Mouse (Mus musculus) ovary, postnatal 36 days (tissue): ENCODE data around the gene Tmprss11f.
"Not testable (repeated sequence)": the region's sequence is repeated elsewhere in the genome, so short reads cannot be mapped to it uniquely, and the experiment has no call there.

Source experiments
- DNase-seq: peaks from one replicate; pipeline ENCODE4 v3.0.0; 2022; ENCODE audit warnings: low spot score, mixed read lengths

Gene Tmprss11f

GRCm38 (mm10) chr5:86632324-86632723 is at the start of gene Tmprss11f:
Tmprss11f (minus strand) TSS chr5:86632424.
- DNase-seq, result no peak

GRCm38 (mm10) chr5:86676262-86676661 is 44.0 kb upstream of the Tmprss11f start, which contains the start of gene Tmprss11b:
Tmprss11b (minus strand) TSS chr5:86676362.
- no peak for DNase-seq

GRCm38 (mm10) chr5:86649185-86649584 is 17.0 kb upstream of the Tmprss11f start:
- DNase-seq, result not testable (repeated sequence)

GRCm38 (mm10) chr5:86640795-86641194 is 8.6 kb upstream of the Tmprss11f start:
- DNase-seq, result no peak

- DNase-seq, result no peak
These were observed 1.5 kb downstream of the Tmprss11f start for GRCm38 (mm10) chr5:86630700-86631099.

- DNase-seq, result no peak
These were observed 10.4 kb downstream of the Tmprss11f start for GRCm38 (mm10) chr5:86621778-86622177.

- DNase-seq, result no peak
These were observed 46.3 kb downstream of the Tmprss11f start for GRCm38 (mm10) chr5:86585896-86586295.

- no peak for DNase-seq
These were observed 49.6 kb downstream of the Tmprss11f start for GRCm38 (mm10) chr5:86582618-86583017.

- no peak for DNase-seq
These were observed 50.2 kb downstream of the Tmprss11f start for GRCm38 (mm10) chr5:86581998-86582397.

- DNase-seq, result not testable (repeated sequence)
These were observed 53.5 kb downstream of the Tmprss11f start for GRCm38 (mm10) chr5:86578761-86579160.

GRCm38 (mm10) chr5:86546693-86547092 is 85.5 kb downstream of the Tmprss11f start:
- no peak for DNase-seq

- no peak for DNase-seq
These were observed 91.6 kb downstream of the Tmprss11f start for GRCm38 (mm10) chr5:86540601-86541000.

- no peak for DNase-seq
These were observed 103.5 kb downstream of the Tmprss11f start for GRCm38 (mm10) chr5:86528725-86529124.

- no peak for DNase-seq
These were observed 113.7 kb downstream of the Tmprss11f start, which contains the start of gene Tmprss11g for GRCm38 (mm10) chr5:86518500-86518899. Tmprss11g (minus strand) TSS chr5:86518600.

GRCm38 (mm10) chr5:86511538-86511937 is 120.7 kb downstream of the Tmprss11f start:
- DNase-seq, result no peak

GRCm38 (mm10) chr5:86493453-86493852 is 138.8 kb downstream of the Tmprss11f start:
- no peak for DNase-seq

GRCm38 (mm10) chr5:86482562-86482961 is 149.7 kb downstream of the Tmprss11f start:
- no peak for DNase-seq

- no peak for DNase-seq
These were observed 150.2 kb downstream of the Tmprss11f start for GRCm38 (mm10) chr5:86482031-86482430.

GRCm38 (mm10) chr5:86473859-86474258 is 158.4 kb downstream of the Tmprss11f start:
- no peak for DNase-seq
